Mouse (Mus musculus) forebrain, postnatal 0 days (tissue): ENCODE results near the gene Rps27rt. TPM values are rescaled to one million over a fixed set of nuclear protein-coding genes. Genes with fewer than 3 reads are reported as not detected.
A peak's percentile ranks its signal among the peaks of the same experiment; 100 is the strongest.
"Not testable (repeated sequence)": the region's sequence is repeated elsewhere in the genome, so short reads cannot be mapped to it uniquely, and the experiment has no call there.

Experiments used
- ATAC-seq: fragments of 200-750 bp; cut with Nextera tagmentation; 2 replicates; pipeline ENCODE4 v1.8.0; 2017; ENCODE audit warnings: mild to moderate bottlenecking, moderate library complexity
- DNase-seq: peaks from one replicate; pipeline ENCODE4 v3.0.0-alpha.2; 2015
- H3K27ac ChIP-seq: fragments of 300-500 bp; sonication (generic); 2 replicates; pipeline ENCODE4 v1.5.1; 2014; ENCODE audit warnings: low read depth, mild to moderate bottlenecking, antibody characterized with exemption, low read length, moderate library complexity, mixed read lengths
- H3K27me3 ChIP-seq: fragments of 300-500 bp; sonication (generic); 2 replicates; pipeline ENCODE4 v1.6.1; 2014; ENCODE audit warnings: mild to moderate bottlenecking, low read length, mixed read lengths; ENCODE audit not compliant: insufficient read depth
- H3K36me3 ChIP-seq: fragments of 300-500 bp; sonication (generic); 2 replicates; pipeline ENCODE4 v1.6.1; 2014; ENCODE audit warnings: mild to moderate bottlenecking, moderate library complexity; ENCODE audit not compliant: insufficient read depth
- H3K4me1 ChIP-seq: fragments of 300-500 bp; sonication (generic); 2 replicates; pipeline ENCODE4 v1.6.1; 2014; ENCODE audit warnings: antibody characterized with exemption; ENCODE audit not compliant: insufficient read depth
- H3K4me2 ChIP-seq: fragments of 300-500 bp; sonication (generic); 2 replicates; pipeline ENCODE4 v1.6.1; 2014; ENCODE audit warnings: low read depth, mild to moderate bottlenecking, moderate library complexity
- H3K4me3 ChIP-seq: fragments of 300-500 bp; sonication (generic); 2 replicates; pipeline ENCODE4 v1.5.1; 2014; ENCODE audit warnings: low read depth, low read length, mixed read lengths
- H3K9ac ChIP-seq: fragments of 300-500 bp; sonication (generic); 2 replicates; pipeline ENCODE4 v1.6.1; 2014; ENCODE audit warnings: mild to moderate bottlenecking
- H3K9me3 ChIP-seq: fragments of 300-500 bp; sonication (generic); 2 replicates; pipeline ENCODE4 v1.6.1; 2016; ENCODE audit warnings: low read length
- CTCF ChIP-seq: sonication (generic); IDR thresholded peaks from 2 replicates; pipeline ENCODE4 v1.5.1; 2016; ENCODE audit warnings: antibody characterized with exemption, control low read depth, low read depth
- WGBS: fragments of 180-500 bp; shearing (Covaris S2); extraction: QIAGEN DNeasy Blood & Tissue Kit; methylation state at CpG from one replicate; pipeline ENCODE4 v1.1.7; 2014; 5-methylcytosine and 5-hydroxymethylcytosine counted together
- polyA plus RNA-seq: library from polyadenylated mRNA; unstranded; fragments of >200 nt; fragmentation: Nextera tagmentation; extraction: Ambion mirVana; gene quantifications from 2 replicates; pipeline ENCODE4 v1.2.1, GENCODE M21; 2015
- total RNA-seq: library from RNA; depleted of rRNA; stranded (reverse); fragments of >200 nt; gene quantifications from 2 replicates; pipeline ENCODE4 v1.2.3, GENCODE M21; 2014; rRNA removed

The Rps27rt gene
- 15.0 and 44.3 TPM in 2 replicates for total RNA-seq
- 292 and 386 TPM in 2 replicates for polyA plus RNA-seq

- DNase-seq = peak; percentile 41
- no peaks in the 10 kb centered on the region for H3K27me3 ChIP-seq
- H3K27ac ChIP-seq = no peak within 1 kb of the TSS
- no peak within 1 kb of the TSS for H3K4me2 ChIP-seq
- no peak for ATAC-seq
- H3K4me1 ChIP-seq = peaks cover 4% of the 10 kb centered on the region; the same call in 1 of the 2 replicates
- H3K9ac ChIP-seq = no peak within 1 kb of the TSS
- H3K36me3 ChIP-seq = no peaks in the 10 kb centered on the region
- 80% methylated on average over 16 of the region's 16 CpGs for WGBS
- no peaks in the 10 kb centered on the region for H3K9me3 ChIP-seq
- no peak for TF ChIP-seq CTCF
- no peak within 1 kb of the TSS for H3K4me3 ChIP-seq
Observed at GRCm38 (mm10) chr9:114982689-114983360, at the start of gene Rps27rt. TSS of gene Rps27rt (minus strand) at chr9:114982739.

- not testable (repeated sequence) for DNase-seq, H3K4me1 ChIP-seq, H3K27me3 ChIP-seq, H3K4me3 ChIP-seq, H3K4me2 ChIP-seq, H3K27ac ChIP-seq, ATAC-seq, H3K9me3 ChIP-seq, H3K36me3 ChIP-seq, H3K9ac ChIP-seq
- 96% methylated on average over 1 of the region's 1 CpGs for WGBS
Observed at GRCm38 (mm10) chr9:115031046-115031445, 48.5 kb upstream of the Rps27rt start.

GRCm38 (mm10) chr9:115030581-115030980 lies 48.0 kb upstream of the Rps27rt start:
- ATAC-seq (no peak), DNase-seq (no peak)
- H3K4me2 ChIP-seq = no peak overlapping the region
- no peak for TF ChIP-seq CTCF
- no peaks in the 10 kb centered on the region for H3K9me3 ChIP-seq
- no peak overlapping the region for H3K4me3 ChIP-seq
- H3K4me1 ChIP-seq = 0 out of 2 replicates have a peak, but pooled peaks cover 5% of the 10 kb centered on the region
- no peak overlapping the region for H3K27ac ChIP-seq
- no peaks in the 10 kb centered on the region for H3K36me3 ChIP-seq
- WGBS = 29% methylated on average over 4 of the region's 4 CpGs
- no peak overlapping the region for H3K9ac ChIP-seq
- H3K27me3 ChIP-seq = no peaks in the 10 kb centered on the region

- ATAC-seq = peak; percentile 58
- peak overlapping the region; percentile 14; the same call in 1 of the 2 replicates for H3K9ac ChIP-seq
Observed at GRCm38 (mm10) chr9:115029307-115029706, 46.8 kb upstream of the Rps27rt start.

GRCm38 (mm10) chr9:115023708-115024383 lies 41.3 kb upstream of the Rps27rt start:
- 72% methylated on average over 10 of the region's 10 CpGs for WGBS
- no peaks in the 10 kb centered on the region for H3K4me1 ChIP-seq
- DNase-seq = peak; percentile 70
- no peak overlapping the region for H3K4me2 ChIP-seq
- H3K9me3 ChIP-seq = no peaks in the 10 kb centered on the region
- H3K27ac ChIP-seq = peak overlapping the region; percentile 75
- H3K4me3 ChIP-seq = no peak overlapping the region
- H3K27me3 ChIP-seq = no peaks in the 10 kb centered on the region
- no peak for TF ChIP-seq CTCF
- no peaks in the 10 kb centered on the region for H3K36me3 ChIP-seq
- ATAC-seq = peak; percentile 64
- H3K9ac ChIP-seq = no peak overlapping the region

More at GRCm38 (mm10) chr9:115029307-115029706, 46.8 kb upstream of the Rps27rt start:
- TF ChIP-seq CTCF = no peak
- Histone ChIP-seq H3K36me3 (no peaks in the 10 kb centered on the region), H3K27ac (no peak overlapping the region), H3K27me3 (no peaks in the 10 kb centered on the region), H3K4me3 (no peak overlapping the region), H3K4me1 (0 out of 2 replicates have a peak, but pooled peaks cover 5% of the 10 kb centered on the region), H3K4me2 (no peak overlapping the region), H3K9me3 (no peaks in the 10 kb centered on the region)
- DNase-seq = no peak
- WGBS = 8% methylated on average over 3 of the region's 3 CpGs

GRCm38 (mm10) chr9:115023137-115023536 lies 40.6 kb upstream of the Rps27rt start:
- DNase-seq = no peak

GRCm38 (mm10) chr9:115021419-115021818 lies 38.9 kb upstream of the Rps27rt start:
- H3K4me2 ChIP-seq = no peak overlapping the region
- H3K9ac ChIP-seq = no peak overlapping the region
- no peaks in the 10 kb centered on the region for H3K9me3 ChIP-seq
- 86% methylated on average over 2 of the region's 2 CpGs for WGBS
- ATAC-seq = no peak
- no peak for TF ChIP-seq CTCF
- H3K4me3 ChIP-seq = no peak overlapping the region
- H3K36me3 ChIP-seq = no peaks in the 10 kb centered on the region
- no peak for DNase-seq
- H3K4me1 ChIP-seq = no peaks in the 10 kb centered on the region
- no peak overlapping the region for H3K27ac ChIP-seq
- no peaks in the 10 kb centered on the region for H3K27me3 ChIP-seq

More at GRCm38 (mm10) chr9:115023137-115023536, 40.6 kb upstream of the Rps27rt start:
- Histone ChIP-seq H3K9ac (no peak overlapping the region), H3K4me1 (no peaks in the 10 kb centered on the region), H3K27ac (peak overlapping the region; percentile 75), H3K36me3 (no peaks in the 10 kb centered on the region), H3K27me3 (no peaks in the 10 kb centered on the region), H3K4me3 (no peak overlapping the region), H3K4me2 (no peak overlapping the region), H3K9me3 (no peaks in the 10 kb centered on the region)
- peak; percentile 50 for TF ChIP-seq CTCF
- ATAC-seq = 0 out of 2 replicates have a peak, but pooled peaks have one; percentile 27
- WGBS = 90% methylated on average over 3 of the region's 3 CpGs
